33 mouse cellular contexts compared by ENCODE assay signal in genomic region chr19:48881526-48882195, GRCm38 (mm10).
DNase-seq lines count a peak whose midpoint lies in the region; ATAC-seq and TF ChIP-seq lines count a peak whose summit lies in the region.
"Had no signal": no experiment of that assay in that cellular context is flagged by ENCODE, and none has a peak within 500 bp of the region (broad histone marks: within the 10 kb centered on the region; RNA-seq: fewer than 3 reads in every experiment).

No protein-coding gene starts in this region.

- H3K36me3 ChIP-seq in kidney, adult 2 months (ENCODE audit: control insufficient read depth, insufficient read depth, low read length) = no peaks in the 10 kb centered on the region
- no peaks in the 10 kb centered on the region for H3K36me3 ChIP-seq in kidney, embryonic 16.5 days (ENCODE audit: insufficient read depth, low read length)
- H3K36me3 ChIP-seq in intestine, postnatal 0 days (ENCODE audit: control insufficient read depth, insufficient read depth) = no peaks in the 10 kb centered on the region
- H3K36me3 ChIP-seq: forebrain, embryonic 15.5 days; G1E; heart, embryonic 10.5 days; hindbrain, embryonic 12.5 days; limb, embryonic 13.5 days; liver, embryonic 13.5 days; midbrain, embryonic 13.5 days; neural tube, embryonic 15.5 days had no signal

- H3K27me3 ChIP-seq in kidney, adult 2 months (replicated peaks; ENCODE audit: control insufficient read depth, insufficient read depth, low read length) = no peaks in the 10 kb centered on the region
- no peaks in the 10 kb centered on the region for H3K27me3 ChIP-seq in kidney, embryonic 16.5 days (ENCODE audit: insufficient read depth, low read length)
- no peaks in the 10 kb centered on the region for H3K27me3 ChIP-seq in intestine, postnatal 0 days (replicated peaks; ENCODE audit: control insufficient read depth, insufficient read depth, low read length)
- H3K27me3 ChIP-seq: forebrain, embryonic 15.5 days; hindbrain, embryonic 12.5 days; limb, embryonic 13.5 days; liver, embryonic 13.5 days; megakaryocyte, embryonic 14.5 days; midbrain, embryonic 13.5 days; neural tube, embryonic 15.5 days had no signal

- H3K4me2 ChIP-seq in kidney, embryonic 16.5 days (replicated peaks; ENCODE audit: low read depth, low read length) = no peak overlapping the region
- H3K4me2 ChIP-seq in intestine, postnatal 0 days (replicated peaks; ENCODE audit: low read depth) = no peak overlapping the region
- H3K4me2 ChIP-seq: forebrain, embryonic 15.5 days; hindbrain, embryonic 12.5 days; limb, embryonic 13.5 days; liver, embryonic 13.5 days; midbrain, embryonic 13.5 days; neural tube, embryonic 15.5 days had no signal

- 27% methylated on average over 3 of the region's 3 CpGs for WGBS in kidney, adult 2 months
- 20% methylated on average over 3 of the region's 3 CpGs for WGBS in kidney, embryonic 16.5 days
- WGBS in intestine, postnatal 0 days = 69% methylated on average over 3 of the region's 3 CpGs

- no peak for TF ChIP-seq CTCF in kidney, adult 2 months (conservative IDR thresholded peaks at IDR 0.05; ENCODE audit: insufficient read depth, insufficient read length, low read depth, low read length)
- no peak for TF ChIP-seq CTCF in intestine, postnatal 0 days (IDR thresholded peaks at IDR 0.05; ENCODE audit: low read depth)

- H3K27ac ChIP-seq in kidney, adult 2 months (ENCODE audit: insufficient read depth, low read depth, low read length) = peak overlapping the region; percentile 89
- H3K27ac ChIP-seq in kidney, embryonic 16.5 days (ENCODE audit: low read length) = no peak overlapping the region
- H3K27ac ChIP-seq in intestine, postnatal 0 days (ENCODE audit: low read depth, low read length) = no peak overlapping the region
- H3K27ac ChIP-seq: forebrain, embryonic 15.5 days; heart, embryonic 10.5 days; hindbrain, embryonic 12.5 days; hindbrain, postnatal 0 days; left cerebral cortex, adult 2 months; limb, embryonic 13.5 days; liver, embryonic 13.5 days; midbrain, embryonic 13.5 days; neural tube, embryonic 15.5 days; stomach, postnatal 0 days had no signal

- no peak overlapping the region for H3K9ac ChIP-seq in kidney, embryonic 16.5 days (replicated peaks; ENCODE audit: low read length)
- H3K9ac ChIP-seq in intestine, postnatal 0 days (ENCODE audit: low read depth, low read length) = no peak overlapping the region
- H3K9ac ChIP-seq: forebrain, embryonic 15.5 days; hindbrain, embryonic 12.5 days; limb, embryonic 13.5 days; liver, embryonic 13.5 days; midbrain, embryonic 13.5 days; neural tube, embryonic 15.5 days had no signal

- H3K4me3 ChIP-seq in kidney, adult 2 months (ENCODE audit: insufficient read depth, low read depth, low read length) = no peak overlapping the region
- H3K4me3 ChIP-seq in kidney, embryonic 16.5 days (ENCODE audit: low read length) = no peak overlapping the region
- no peak overlapping the region for H3K4me3 ChIP-seq in intestine, postnatal 0 days (ENCODE audit: low read depth, low read length)
- H3K4me3 ChIP-seq: forebrain, embryonic 15.5 days; heart, embryonic 10.5 days; hindbrain, embryonic 12.5 days; left cerebral cortex, adult 2 months; limb, embryonic 13.5 days; liver, embryonic 13.5 days; megakaryocyte, embryonic 14.5 days; midbrain, embryonic 13.5 days; neural tube, embryonic 15.5 days had no signal

- H3K4me1 ChIP-seq in kidney, adult 2 months (ENCODE audit: control insufficient read depth, insufficient read depth, low read length) = peaks cover 7% of the 10 kb centered on the region; the same call in 1 of the 2 replicates
- H3K4me1 ChIP-seq in kidney, embryonic 16.5 days (ENCODE audit: insufficient read depth, low read length) = no peaks in the 10 kb centered on the region
- no peaks in the 10 kb centered on the region for H3K4me1 ChIP-seq in intestine, postnatal 0 days (replicated peaks; ENCODE audit: control insufficient read depth, insufficient read depth, low read length)
- H3K4me1 ChIP-seq: forebrain, embryonic 15.5 days; heart, embryonic 10.5 days; hindbrain, embryonic 12.5 days; liver, embryonic 13.5 days; megakaryocyte, embryonic 14.5 days; midbrain, embryonic 13.5 days had no signal

- DNase-seq in embryo, embryonic 11 days = peak; percentile 6
- no peak for DNase-seq in embryo, embryonic 10 days (ENCODE audit: low spot score)
- DNase-seq in kidney, adult 2 months = peak; percentile 82
- peak; percentile 30 to 62 for DNase-seq in kidney, postnatal 36 days
- no peak for DNase-seq in layer of hippocampus, adult 9-10 months (ENCODE audit: low spot score)
- DNase-seq: adrenal gland, postnatal 10 days; cerebellum, adult 8-10 months; cerebellum, postnatal 25 days; gastrocnemius, postnatal 25 days; heart, adult 11 months; heart, postnatal 36 days; liver, embryonic 13.5 days; lung, adult 18-20 months; lung, postnatal 4 days; retina, postnatal 1 day; right cerebral cortex, postnatal 14 days; thymus, adult 18-20 months; thymus, postnatal 25 days had no signal

- ATAC-seq in kidney, embryonic 16.5 days (ENCODE audit: low FRiP score, low TSS enrichment) = peak; percentile 86
- no peak for ATAC-seq in intestine, postnatal 0 days
- no peak for ATAC-seq in inflammation-experienced regulatory T-cells, adult 6 months
- ATAC-seq: forebrain, embryonic 15.5 days; hindbrain, postnatal 0 days; lung, postnatal 0 days; midbrain, embryonic 13.5 days had no signal

- no peak for TF ChIP-seq POLR2A in kidney, adult 2 months (IDR thresholded peaks at IDR 0.05; ENCODE audit: low read depth, low read length)

- H3K9me3 ChIP-seq in kidney, embryonic 16.5 days (ENCODE audit: low read length) = no peaks in the 10 kb centered on the region
- H3K9me3 ChIP-seq in intestine, postnatal 0 days (ENCODE audit: control insufficient read depth) = no peaks in the 10 kb centered on the region
- H3K9me3 ChIP-seq: forebrain, embryonic 15.5 days; heart, embryonic 10.5 days; hindbrain, embryonic 12.5 days; limb, embryonic 13.5 days; liver, embryonic 13.5 days; midbrain, embryonic 13.5 days; neural tube, embryonic 15.5 days had no signal

Comparison
In these comparisons a context has a peak if more than half of its experiments do, and no peak if none do; other contexts are left out.
1. DNase-seq: peak in embryo, embryonic 11 days (single experiment), kidney, adult 2 months (single experiment) and kidney, postnatal 36 days (2 of 2); none in embryo, embryonic 10 days (single experiment) and layer of hippocampus, adult 9-10 months (single experiment).